Mouse (Mus musculus) kidney, adult 2 months (tissue): ENCODE measurements around the gene Ppp2ca.

Source experiments
- CTCF ChIP-seq: fragments of 200-500 bp; conservative IDR thresholded peaks from 2 replicates; pipeline ENCODE4 v1.5.1; 2011; ENCODE audit warnings: low read depth, mild to moderate bottlenecking, control low read depth, low read length, moderate library complexity, mixed read lengths; ENCODE audit not compliant: insufficient read depth, insufficient read length
- POLR2A ChIP-seq: fragments of 200-500 bp; IDR thresholded peaks from one replicate; pipeline ENCODE4 v1.6.1; 2011; ENCODE audit warnings: low read depth, low read length, control low read depth

GRCm38 (mm10) chr11:52109421-52109820 lies 10.9 kb downstream of the Ppp2ca start:
- no peak for TF ChIP-seq CTCF
- no peak for TF ChIP-seq POLR2A
